Mouse (Mus musculus) lung, postnatal 0 days (tissue): ENCODE measurements around the gene Bst2. TPM values are rescaled to one million over a fixed set of nuclear protein-coding genes. Genes with fewer than 3 reads are reported as not detected.

ENCODE experiments used
- ATAC-seq: fragments of 200-750 bp; cut with Nextera tagmentation; 2 replicates; pipeline ENCODE4 v1.8.0; 2017; ENCODE audit warnings: moderate library complexity
- DNase-seq: peaks from one replicate; pipeline ENCODE4 v3.0.0-alpha.2; 2016; ENCODE audit warnings: low spot score
- H3K27ac ChIP-seq: fragments of 300-500 bp; sonication (generic); 2 replicates; pipeline ENCODE4 v1.5.1; 2014; ENCODE audit warnings: antibody characterized with exemption, mild to moderate bottlenecking, low read length, mixed read lengths
- H3K27me3 ChIP-seq: fragments of 300-500 bp; sonication (generic); replicated peaks from 2 replicates; pipeline ENCODE4 v1.6.1; 2014; ENCODE audit warnings: low read length, mixed read lengths; ENCODE audit not compliant: insufficient read depth
- H3K36me3 ChIP-seq: fragments of 300-500 bp; sonication (generic); 2 replicates; pipeline ENCODE4 v1.6.1; 2014; ENCODE audit warnings: low read length, mixed read lengths; ENCODE audit not compliant: insufficient read depth
- H3K4me1 ChIP-seq: fragments of 300-500 bp; sonication (generic); 2 replicates; pipeline ENCODE4 v1.6.1; 2014; ENCODE audit warnings: antibody characterized with exemption, low read depth, low read length, mixed read lengths; ENCODE audit not compliant: insufficient read depth
- H3K4me2 ChIP-seq: fragments of 300-500 bp; sonication (generic); replicated peaks from 2 replicates; pipeline ENCODE4 v1.6.1; 2014; ENCODE audit warnings: low read depth, mild to moderate bottlenecking, low read length, moderate library complexity, mixed read lengths
- H3K4me3 ChIP-seq: fragments of 300-500 bp; sonication (generic); 2 replicates; pipeline ENCODE4 v1.5.1; 2014; ENCODE audit warnings: low read depth, low read length
- H3K9ac ChIP-seq: fragments of 300-500 bp; sonication (generic); replicated peaks from 2 replicates; pipeline ENCODE4 v1.6.1; 2014; ENCODE audit warnings: low read depth, mild to moderate bottlenecking
- H3K9me3 ChIP-seq: fragments of 300-500 bp; sonication (generic); 2 replicates; pipeline ENCODE4 v1.6.1; 2016; ENCODE audit warnings: low read length, mixed read lengths
- CTCF ChIP-seq: IDR thresholded peaks from 2 replicates; pipeline ENCODE4 v1.5.1; 2016; ENCODE audit warnings: antibody characterized with exemption, mild to moderate bottlenecking
- EP300 ChIP-seq: IDR thresholded peaks from 2 replicates; pipeline ENCODE4 v1.6.1; 2016; ENCODE audit warnings: antibody characterized with exemption, mild to moderate bottlenecking, control low read depth
- WGBS: fragments of 180-500 bp; shearing (Covaris S2); extraction: QIAGEN DNeasy Blood & Tissue Kit; methylation state at CpG from one replicate; pipeline ENCODE4 v1.1.7; 2014; 5-methylcytosine and 5-hydroxymethylcytosine counted together
- polyA plus RNA-seq: library from polyadenylated mRNA; unstranded; fragments of >200 nt; fragmentation: Nextera tagmentation; extraction: Ambion mirVana; gene quantifications from 2 replicates; pipeline ENCODE4 v1.2.1, GENCODE M21; 2015

The Bst2 gene
- polyA plus RNA-seq, 1 experiment from 2014 or later: 99.8 TPM

- 63% methylated on average over 4 of the region's 4 CpGs for WGBS
- H3K27me3 ChIP-seq: peaks cover 14% of the 10 kb centered on the region
Measured at GRCm38 (mm10) chr8:71505979-71506378, 31.3 kb downstream of the Bst2 start.

DNA sequence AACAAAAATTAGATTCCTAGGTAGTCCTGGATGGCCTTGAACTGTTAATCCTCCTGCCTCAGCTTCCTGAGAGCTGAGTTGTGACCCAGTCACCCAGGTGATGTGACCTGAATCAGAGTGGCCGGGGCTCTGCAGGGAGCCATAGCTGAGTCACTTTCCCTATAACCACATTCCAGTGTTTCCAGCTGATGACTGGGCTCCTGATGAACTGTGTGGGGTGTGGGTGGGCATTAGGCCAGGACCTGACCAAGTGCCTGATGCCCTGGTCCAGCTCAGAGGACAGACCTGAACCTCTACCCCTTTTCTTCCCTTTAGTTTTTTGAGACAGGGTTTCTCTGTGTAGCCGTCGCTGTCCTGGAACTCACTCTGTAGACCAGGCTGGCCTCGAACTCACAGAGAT, 31.9 kb downstream of the Bst2 start:
- 90% methylated on average over 4 of the region's 4 CpGs for WGBS
- TF ChIP-seq EP300: no peak
- TF ChIP-seq CTCF: no peak

More at GRCm38 (mm10) chr8:71505979-71506378, 31.3 kb downstream of the Bst2 start:
- TF ChIP-seq CTCF (no peak), EP300 (no peak)
- Histone ChIP-seq H3K4me3 (no peak overlapping the region), H3K4me1 (no peaks in the 10 kb centered on the region), H3K27ac (no peak overlapping the region), H3K36me3 (no peaks in the 10 kb centered on the region), H3K9ac (no peak overlapping the region), H3K4me2 (no peak overlapping the region), H3K9me3 (no peaks in the 10 kb centered on the region)
- DNase-seq (no peak), ATAC-seq (no peak)

DNA sequence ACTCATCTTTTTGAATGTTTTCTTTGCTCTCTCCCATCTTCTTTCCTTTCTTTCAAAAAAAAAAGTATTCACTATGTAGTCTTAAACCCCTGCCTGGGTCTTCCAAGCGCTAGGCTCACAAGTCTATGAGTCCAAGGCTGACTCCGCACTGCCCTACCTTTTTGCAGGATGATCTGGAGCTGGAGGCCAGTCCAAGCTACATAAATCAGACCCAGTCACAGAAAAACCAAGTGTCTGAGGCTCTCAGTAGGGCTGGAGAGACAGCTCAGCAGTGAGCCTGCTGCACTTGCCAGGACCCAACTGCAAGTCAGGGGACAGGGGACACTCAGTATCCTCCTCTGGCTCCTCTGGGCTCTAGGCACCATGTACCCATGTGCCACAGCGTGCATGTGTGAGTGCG, 32.9 kb downstream of the Bst2 start:
- Histone ChIP-seq H3K4me3 (no peak overlapping the region), H3K4me1 (0 out of 2 replicates have a peak, but pooled peaks cover under 1% of the 10 kb centered on the region), H3K27me3 (peaks cover 11% of the 10 kb centered on the region), H3K4me2 (no peak overlapping the region), H3K9ac (no peak overlapping the region), H3K36me3 (no peaks in the 10 kb centered on the region), H3K9me3 (no peaks in the 10 kb centered on the region), H3K27ac (no peak overlapping the region)
- TF ChIP-seq EP300 (no peak), CTCF (no peak)
- WGBS: 89% methylated on average over 4 of the region's 4 CpGs
- DNase-seq: no peak
- ATAC-seq: no peak

More for the DNA sequence above, 31.9 kb downstream of the Bst2 start:
- Histone ChIP-seq H3K27ac (no peak overlapping the region), H3K4me2 (no peak overlapping the region), H3K9me3 (no peaks in the 10 kb centered on the region), H3K4me3 (no peak overlapping the region), H3K4me1 (no peaks in the 10 kb centered on the region), H3K9ac (no peak overlapping the region), H3K27me3 (peaks cover 14% of the 10 kb centered on the region), H3K36me3 (no peaks in the 10 kb centered on the region)
- DNase-seq: no peak
- no peak for ATAC-seq

DNA sequence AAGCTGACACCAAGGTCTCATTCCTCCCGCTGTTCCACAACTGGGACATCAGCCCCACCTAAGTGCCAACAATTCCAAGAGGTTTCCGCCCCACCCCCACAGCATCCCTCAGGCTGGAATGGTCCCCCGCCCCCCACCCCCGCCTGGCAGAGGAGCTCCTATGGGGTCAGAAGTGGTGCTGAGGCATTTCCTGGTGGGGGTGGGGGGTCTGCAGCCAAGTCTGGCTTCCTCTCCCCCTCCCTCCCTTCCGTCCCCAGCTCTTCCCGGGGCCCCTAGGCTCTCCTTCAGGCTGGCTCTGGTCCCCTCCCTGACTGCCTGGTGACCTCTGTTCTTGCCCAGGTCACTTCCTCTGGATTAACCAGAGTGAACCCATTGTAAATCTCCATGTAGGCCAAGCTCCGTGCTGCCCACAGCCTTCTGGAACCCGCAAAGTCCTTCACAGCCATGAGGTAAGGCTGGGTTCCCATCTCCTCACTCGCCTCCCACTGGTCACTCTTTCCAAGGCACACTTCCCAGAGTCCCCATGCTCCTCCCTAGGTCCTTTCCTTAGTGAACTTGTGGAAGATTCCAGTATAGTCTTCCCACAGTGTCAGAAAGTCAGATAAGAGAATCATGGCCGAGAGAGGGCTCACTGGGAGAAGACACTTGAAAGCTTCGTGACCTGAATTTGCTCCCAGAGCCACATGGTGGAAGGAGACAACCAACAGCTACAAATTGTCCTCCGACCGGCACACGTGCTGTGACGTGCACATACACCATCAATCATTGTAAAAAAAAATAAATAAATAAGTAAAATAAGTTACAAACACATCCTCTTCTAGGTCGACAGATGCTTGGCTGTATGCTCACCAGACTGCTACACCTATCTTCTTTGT, 38.2 kb downstream of the Bst2 start:
- H3K4me1 ChIP-seq: peaks cover 13% of the 10 kb centered on the region
- DNase-seq (peak; percentile 64), ATAC-seq (peak; percentile 47)
- peak overlapping the region; percentile 65 for H3K27ac ChIP-seq
- WGBS: 26% methylated on average over 13 of the region's 16 CpGs
- no peak overlapping the region for H3K4me3 ChIP-seq
- H3K9ac ChIP-seq: no peak overlapping the region
- TF ChIP-seq CTCF (0 out of 2 replicates have a peak, but pooled peaks have one; percentile 13), EP300 (no peak)
- no peaks in the 10 kb centered on the region for H3K36me3 ChIP-seq
- no peaks in the 10 kb centered on the region for H3K9me3 ChIP-seq
- H3K27me3 ChIP-seq: no peaks in the 10 kb centered on the region
- no peak overlapping the region for H3K4me2 ChIP-seq

GRCm38 (mm10) chr8:71497881-71498501, 39.3 kb downstream of the Bst2 start:
- ATAC-seq (peak; percentile 48), DNase-seq (peak; percentile 57)
- TF ChIP-seq CTCF (0 out of 2 replicates have a peak, but pooled peaks have one; percentile 0), EP300 (0 out of 2 replicates have a peak, but pooled peaks have one; percentile 33)
- H3K4me3 ChIP-seq: no peak overlapping the region
- 19% methylated on average over 13 of the region's 15 CpGs for WGBS
- H3K4me2 ChIP-seq: 0 out of 2 replicates have a peak overlapping the region, but pooled peaks have one; percentile 5
- no peaks in the 10 kb centered on the region for H3K36me3 ChIP-seq
- H3K9me3 ChIP-seq: no peaks in the 10 kb centered on the region
- H3K9ac ChIP-seq: no peak overlapping the region
- peaks cover 13% of the 10 kb centered on the region for H3K4me1 ChIP-seq
- H3K27ac ChIP-seq: peak overlapping the region; percentile 52
- H3K27me3 ChIP-seq: no peaks in the 10 kb centered on the region

DNA sequence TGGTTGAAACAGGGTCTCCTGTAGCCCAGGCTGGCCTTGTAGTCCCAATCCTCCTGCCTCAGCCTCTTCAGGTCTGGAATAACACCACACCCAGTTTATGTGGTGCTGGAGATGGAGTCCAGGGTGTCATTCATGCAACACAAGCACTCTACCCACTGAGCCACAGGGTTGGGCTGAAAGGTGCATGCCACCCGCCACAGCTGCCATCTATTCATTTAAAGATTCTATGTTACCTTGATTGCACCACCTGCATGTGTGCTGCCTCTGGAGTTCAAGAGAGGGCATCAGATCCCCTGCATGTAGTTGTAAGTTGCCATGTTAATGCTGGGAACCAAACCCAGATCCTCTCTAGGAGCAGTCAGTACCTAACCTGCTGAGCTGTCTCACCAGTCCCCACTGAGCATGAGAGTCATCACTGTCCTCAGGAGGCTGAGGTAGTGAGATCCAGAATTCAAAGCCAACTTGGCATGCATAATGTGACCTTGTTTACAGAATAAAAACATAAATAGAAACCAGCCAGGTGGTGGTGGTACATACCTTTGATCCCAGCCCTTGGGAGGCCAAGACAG, 40.1 kb downstream of the Bst2 start:
- Histone ChIP-seq H3K27me3 (no peaks in the 10 kb centered on the region), H3K27ac (peak overlapping the region; percentile 58; the same call in 1 of the 2 replicates), H3K9ac (no peak overlapping the region), H3K4me1 (peaks cover 13% of the 10 kb centered on the region), H3K4me2 (no peak overlapping the region), H3K9me3 (no peaks in the 10 kb centered on the region), H3K4me3 (no peak overlapping the region), H3K36me3 (peaks cover 5% of the 10 kb centered on the region; the same call in 1 of the 2 replicates)
- ATAC-seq (no peak), DNase-seq (no peak)
- TF ChIP-seq EP300 (no peak), CTCF (no peak)
- 88% methylated on average over 1 of the region's 1 CpGs for WGBS
